Mouse (Mus musculus) heart, postnatal 0 days (tissue): ENCODE measurements around the gene Mrpl52. TPM values are rescaled to one million over a fixed set of nuclear protein-coding genes. Genes with fewer than 3 reads are reported as not detected.
A peak's percentile ranks its signal among the peaks of the same experiment; 100 is the strongest.

Source experiments
- ATAC-seq: fragments of 200-750 bp; cut with Nextera tagmentation; 2 replicates; pipeline ENCODE4 v1.8.0; 2017; ENCODE audit warnings: low read depth, moderate number of reproducible peaks, moderate library complexity; ENCODE audit not compliant: insufficient read depth
- DNase-seq: peaks from one replicate; pipeline ENCODE4 v3.0.0-alpha.2; 2016; ENCODE audit warnings: low spot score
- H3K27ac ChIP-seq: fragments of 300-500 bp; sonication (generic); 2 replicates; pipeline ENCODE4 v1.5.1; 2014; ENCODE audit warnings: low read depth, mild to moderate bottlenecking
- H3K27me3 ChIP-seq: fragments of 300-500 bp; sonication (generic); 2 replicates; pipeline ENCODE4 v1.6.1; 2014; ENCODE audit warnings: low read length, mixed read lengths; ENCODE audit not compliant: control insufficient read depth, insufficient read depth
- H3K36me3 ChIP-seq: fragments of 300-500 bp; sonication (generic); replicated peaks from 2 replicates; pipeline ENCODE4 v1.6.1; 2014; ENCODE audit warnings: low read length, mixed read lengths; ENCODE audit not compliant: control insufficient read depth, insufficient read depth
- H3K4me1 ChIP-seq: fragments of 300-500 bp; sonication (generic); 2 replicates; pipeline ENCODE4 v1.6.1; 2014; ENCODE audit warnings: antibody characterized with exemption; ENCODE audit not compliant: control insufficient read depth, insufficient read depth
- H3K4me2 ChIP-seq: fragments of 300-500 bp; sonication (generic); 2 replicates; pipeline ENCODE4 v1.6.1; 2014; ENCODE audit warnings: low read depth, mild to moderate bottlenecking, low read length, moderate library complexity
- H3K4me3 ChIP-seq: fragments of 300-500 bp; sonication (generic); 2 replicates; pipeline ENCODE4 v1.5.1; 2014; ENCODE audit warnings: low read depth, low read length
- H3K9ac ChIP-seq: fragments of 300-500 bp; sonication (generic); replicated peaks from 2 replicates; pipeline ENCODE4 v1.6.1; 2014; ENCODE audit warnings: low read depth, low read length, mixed read lengths
- H3K9me3 ChIP-seq: fragments of 300-500 bp; sonication (generic); replicated peaks from 2 replicates; pipeline ENCODE4 v1.6.1; 2016; ENCODE audit warnings: low read length; ENCODE audit not compliant: control insufficient read depth
- CTCF ChIP-seq: IDR thresholded peaks from 2 replicates; pipeline ENCODE4 v1.5.1; 2016; ENCODE audit warnings: antibody characterized with exemption, control low read depth, low read depth
- EP300 ChIP-seq: IDR thresholded peaks from 2 replicates; pipeline ENCODE4 v1.6.1; 2016; ENCODE audit warnings: antibody characterized with exemption, low read depth
- WGBS: fragments of 180-500 bp; shearing (Covaris S2); extraction: QIAGEN DNeasy Blood & Tissue Kit; methylation state at CpG from one replicate; pipeline ENCODE4 v1.1.7; 2014; 5-methylcytosine and 5-hydroxymethylcytosine counted together
- polyA plus RNA-seq: library from polyadenylated mRNA; unstranded; fragments of >200 nt; fragmentation: Nextera tagmentation; extraction: Ambion mirVana; gene quantifications from 2 replicates; pipeline ENCODE4 v1.2.1, GENCODE M21; 2015
- total RNA-seq: library from RNA; depleted of rRNA; stranded (reverse); fragments of >200 nt; gene quantifications from 2 replicates; pipeline ENCODE4 v1.2.3, GENCODE M21; 2014; ENCODE audit warnings: low replicate concordance

Gene Mrpl52
- total and polyA plus RNA-seq, 2 experiments from 2014 or later, result 132 to 335 TPM

GRCm38 (mm10) chr14:54432837-54433830 lies 6.4 kb downstream of the Mrpl52 start:
- Histone ChIP-seq H3K27me3 (no peaks in the 10 kb centered on the region), H3K4me1 (peaks cover 29% of the 10 kb centered on the region; the same call in 1 of the 2 replicates), H3K9me3 (no peaks in the 10 kb centered on the region), H3K4me2 (peak overlapping the region; percentile 81), H3K36me3 (peaks cover 17% of the 10 kb centered on the region), H3K27ac (peak overlapping the region; percentile 94), H3K4me3 (peak overlapping the region; percentile 80), H3K9ac (peak overlapping the region; percentile 95)
- ATAC-seq (no peak), DNase-seq (no peak)
- WGBS, result 37% methylated on average over 17 of the region's 17 CpGs
- TF ChIP-seq EP300, result no peak
- no peak for TF ChIP-seq CTCF

GRCm38 (mm10) chr14:54433941-54434531 lies 7.3 kb downstream of the Mrpl52 start:
- ATAC-seq, result no peak
- WGBS, result 58% methylated on average over 12 of the region's 12 CpGs
- Histone ChIP-seq H3K4me2 (peak overlapping the region; percentile 81), H3K9me3 (no peaks in the 10 kb centered on the region), H3K9ac (peak overlapping the region; percentile 95), H3K4me3 (peak overlapping the region; percentile 80), H3K4me1 (peaks cover 29% of the 10 kb centered on the region; the same call in 1 of the 2 replicates), H3K27ac (peak overlapping the region; percentile 94; the same call in 1 of the 2 replicates), H3K27me3 (no peaks in the 10 kb centered on the region), H3K36me3 (peaks cover 26% of the 10 kb centered on the region)
- TF ChIP-seq EP300, result no peak
- no peak for DNase-seq

GRCm38 (mm10) chr14:54435194-54435918 lies 8.6 kb downstream of the Mrpl52 start:
- Histone ChIP-seq H3K9ac (no peak overlapping the region), H3K27ac (no peak overlapping the region), H3K4me2 (no peak overlapping the region), H3K27me3 (no peaks in the 10 kb centered on the region), H3K4me1 (peaks cover 18% of the 10 kb centered on the region; the same call in 1 of the 2 replicates), H3K4me3 (no peak overlapping the region), H3K36me3 (peaks cover 35% of the 10 kb centered on the region), H3K9me3 (no peaks in the 10 kb centered on the region)
- ATAC-seq (no peak), DNase-seq (no peak)
- 64% methylated on average over 11 of the region's 11 CpGs for WGBS
- TF ChIP-seq EP300 (no peak), CTCF (no peak)

DNA sequence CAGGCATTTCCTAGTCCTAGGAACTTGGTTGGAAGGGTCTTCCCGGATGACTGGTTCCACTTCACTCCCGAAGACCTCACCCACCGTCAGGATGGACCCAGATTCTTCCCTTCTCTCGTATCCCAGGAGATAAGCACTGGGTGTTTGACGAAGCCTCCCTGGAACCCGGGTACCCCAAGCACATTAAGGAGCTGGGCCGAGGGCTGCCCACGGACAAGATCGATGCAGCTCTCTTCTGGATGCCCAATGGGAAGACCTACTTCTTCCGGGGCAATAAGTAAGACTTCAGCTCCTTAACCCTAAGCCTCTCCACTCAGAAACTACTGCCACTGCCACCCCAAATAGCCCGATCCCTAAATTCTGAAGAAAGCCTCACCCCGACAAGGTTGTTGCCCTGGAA lies 12.4 kb downstream of the Mrpl52 start:
- Histone ChIP-seq H3K36me3 (peaks cover 46% of the 10 kb centered on the region), H3K9me3 (no peaks in the 10 kb centered on the region), H3K27me3 (no peaks in the 10 kb centered on the region), H3K4me1 (peaks cover 9% of the 10 kb centered on the region), H3K27ac (no peak overlapping the region), H3K4me2 (no peak overlapping the region), H3K9ac (no peak overlapping the region), H3K4me3 (no peak overlapping the region)
- ATAC-seq (no peak), DNase-seq (no peak)
- TF ChIP-seq CTCF (no peak), EP300 (no peak)
- 92% methylated on average over 12 of the region's 12 CpGs for WGBS

- no peaks in the 10 kb centered on the region for H3K27me3 ChIP-seq
- peaks cover 7% of the 10 kb centered on the region; the same call in 1 of the 2 replicates for H3K4me1 ChIP-seq
- H3K9ac ChIP-seq, result no peak overlapping the region
- no peak for TF ChIP-seq CTCF
- no peak for TF ChIP-seq EP300
- no peak overlapping the region for H3K4me3 ChIP-seq
- WGBS, result 83% methylated on average over 7 of the region's 7 CpGs
- no peaks in the 10 kb centered on the region for H3K9me3 ChIP-seq
- no peak for DNase-seq
- no peak overlapping the region for H3K27ac ChIP-seq
- ATAC-seq, result no peak
- peaks cover 46% of the 10 kb centered on the region for H3K36me3 ChIP-seq
- H3K4me2 ChIP-seq, result no peak overlapping the region
Measured at GRCm38 (mm10) chr14:54439610-54440009, 12.9 kb downstream of the Mrpl52 start.
